Comparison of ENCODE assay signal across 18 mouse cellular contexts in genomic region chr12:33317792-33318530, GRCm38 (mm10).
DNase-seq lines count a peak whose midpoint lies in the region; ATAC-seq and TF ChIP-seq lines count a peak whose summit lies in the region.
"Had no signal": no experiment of that assay in that cellular context is flagged by ENCODE, and none has a peak within 500 bp of the region (broad histone marks: within the 10 kb centered on the region; RNA-seq: fewer than 3 reads in every experiment).

No protein-coding gene starts in this region.

- H3K4me2 ChIP-seq in liver, embryonic 13.5 days, result peak overlapping the region; percentile 74
- H3K4me2 ChIP-seq: heart, embryonic 12.5 days; limb, embryonic 13.5 days had no signal

- no peak for TF ChIP-seq CTCF in testis, adult 2 months (IDR thresholded peaks at IDR 0.05; ENCODE audit: control insufficient read depth, insufficient read depth, insufficient replicate concordance, low read depth, low read length)

- TF ChIP-seq POLR2A in testis, adult 2 months (IDR thresholded peaks at IDR 0.05; ENCODE audit: control insufficient read depth, low read depth, low read length), result no peak

- peaks cover 6% of the 10 kb centered on the region; the same call in 1 of the 2 replicates for H3K4me1 ChIP-seq in testis, adult 2 months (ENCODE audit: control insufficient read depth, insufficient read depth, low read length)
- peaks cover 67% of the 10 kb centered on the region for H3K4me1 ChIP-seq in liver, embryonic 13.5 days (replicated peaks)

- H3K9me3 ChIP-seq in liver, embryonic 13.5 days (replicated peaks), result no peaks in the 10 kb centered on the region
- H3K9me3 ChIP-seq: heart, embryonic 12.5 days; limb, embryonic 13.5 days had no signal

- no peak overlapping the region for H3K27ac ChIP-seq in testis, adult 2 months (ENCODE audit: control insufficient read depth, insufficient read depth, low read depth, low read length)
- peak overlapping the region; percentile 97 for H3K27ac ChIP-seq in liver, embryonic 13.5 days
- H3K27ac ChIP-seq: limb, embryonic 13.5 days had no signal

- WGBS in liver, embryonic 13.5 days (ENCODE audit: insufficient replicate concordance), result 31% methylated on average over 9 of the region's 9 CpGs

- H3K4me3 ChIP-seq in testis, adult 2 months (ENCODE audit: control insufficient read depth, low read depth, low read length), result peak overlapping the region; percentile 30; the same call in 1 of the 2 replicates
- peak overlapping the region; percentile 64 for H3K4me3 ChIP-seq in liver, embryonic 13.5 days (replicated peaks)
- H3K4me3 ChIP-seq: heart, embryonic 12.5 days; limb, embryonic 13.5 days had no signal

- no peak for ATAC-seq in CD4-positive, CD25-positive, alpha-beta regulatory T cell, adult 4 months
- ATAC-seq in liver, embryonic 13.5 days (ENCODE audit: low read depth), result peak; percentile 86
- ATAC-seq: forebrain, embryonic 16.5 days had no signal

- DNase-seq in CD4-positive, CD25-positive, alpha-beta regulatory T cell, adult 2 months (ENCODE audit: low read depth, low spot score), result peak; percentile 33
- no peak for DNase-seq in testis, postnatal 14 days (ENCODE audit: low spot score)
- peak; percentile 80 for DNase-seq in liver, embryonic 13.5 days
- no peak for DNase-seq in layer of hippocampus, postnatal 14 days (ENCODE audit: low spot score in 2 of 2)
- no peak for DNase-seq in natural killer cell, adult 2 months (ENCODE audit: low spot score in 2 of 2)
- no peak for DNase-seq in cerebellum, adult 11 months
- DNase-seq: adrenal gland, postnatal 25 days; cerebellum, adult 18-20 months; gastrocnemius, postnatal 10 days; kidney, adult 11 months; kidney, postnatal 36 days; midbrain, embryonic 14.5 days; thymus, adult 18-20 months had no signal

- peak overlapping the region; percentile 80 for H3K9ac ChIP-seq in liver, embryonic 13.5 days
- H3K9ac ChIP-seq: heart, embryonic 12.5 days; limb, embryonic 13.5 days had no signal

- H3K36me3 ChIP-seq in testis, adult 2 months (ENCODE audit: control insufficient read depth, insufficient read depth, low read length), result no peaks in the 10 kb centered on the region
- 0 out of 2 replicates have a peak, but pooled peaks cover 5% of the 10 kb centered on the region for H3K36me3 ChIP-seq in liver, embryonic 13.5 days
- H3K36me3 ChIP-seq: heart, embryonic 12.5 days; limb, embryonic 13.5 days had no signal

- H3K27me3 ChIP-seq in testis, adult 2 months (ENCODE audit: control insufficient read depth, insufficient read depth, low read length), result no peaks in the 10 kb centered on the region
- no peaks in the 10 kb centered on the region for H3K27me3 ChIP-seq in liver, embryonic 13.5 days
- H3K27me3 ChIP-seq: heart, embryonic 12.5 days; limb, embryonic 13.5 days had no signal

Comparison
In these comparisons a context has a peak if more than half of its experiments do, and no peak if none do; other contexts are left out.
1. DNase-seq: peak in CD4-positive, CD25-positive, alpha-beta regulatory T cell, adult 2 months (single experiment) and liver, embryonic 13.5 days (single experiment); none in testis, postnatal 14 days (single experiment), layer of hippocampus, postnatal 14 days (0 of 2), natural killer cell, adult 2 months (0 of 2) and cerebellum, adult 11 months (single experiment).